Mouse (Mus musculus): ENCODE measurements at regions not wholly inside any gene's neighbourhood (a gene's known extent, or its start where the extent isn't known, plus 50 kb on each side); places are given as distances from the start of the nearest gene placed in this dataset.

DNA sequence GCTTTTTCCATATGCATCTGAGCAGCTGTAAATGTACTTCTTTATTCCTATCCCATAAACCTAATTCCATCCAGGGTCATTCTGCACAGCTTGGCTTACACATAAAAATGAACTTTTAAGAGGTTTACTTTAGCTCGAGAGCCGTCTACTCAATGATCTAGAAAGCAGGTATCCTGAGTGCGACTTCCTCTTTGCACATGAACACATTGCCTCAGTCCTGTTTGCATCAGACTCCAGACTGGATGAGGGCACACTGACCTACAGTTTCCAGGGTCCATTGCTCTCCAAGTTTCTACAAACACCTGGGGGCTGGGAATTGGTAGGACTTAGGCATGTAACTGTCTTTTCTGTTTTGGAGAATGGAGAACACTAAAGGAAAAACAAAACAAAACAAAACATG lies 2310.5 kb downstream of the 4930444P10Rik start:
- no peaks in the 10 kb centered on the region for H3K27me3 ChIP-seq (ENCODE audit: control insufficient read depth, insufficient read depth, low read length)
- TF ChIP-seq CTCF (IDR thresholded peaks at IDR 0.05) (no peak), EP300 (IDR thresholded peaks at IDR 0.05; ENCODE audit: insufficient read depth, low read depth, low read length) (no peak), POLR2A (IDR thresholded peaks at IDR 0.05; ENCODE audit: insufficient read depth, low read depth, low read length) (no peak)
- no peak overlapping the region for H3K9ac ChIP-seq (ENCODE audit: low read depth, low read length)
- intact Hi-C loops (cut with DNase I), result loop anchor here (10.0 kb wide), 1 partner anchor 792 kb away; no protein-coding TSS in a partner anchor
- DNase-seq, result no peak
- no peaks in the 10 kb centered on the region for H3K4me1 ChIP-seq (ENCODE audit: control insufficient read depth, insufficient read depth, low read length)
- H3K4me3 ChIP-seq, result no peak overlapping the region
- H3K79me2 ChIP-seq (replicated peaks; ENCODE audit: control insufficient read depth, insufficient read depth, low read length), result no peaks in the 10 kb centered on the region
- H3K36me3 ChIP-seq (ENCODE audit: control insufficient read depth, insufficient read depth, low read length), result no peaks in the 10 kb centered on the region
- H3K27ac ChIP-seq, result no peak overlapping the region
- 73% methylated on average over 3 of the region's 3 CpGs for WGBS

GRCm38 (mm10) chr1:13772106-13772505 lies 2321.0 kb downstream of the 4930444P10Rik start:
- WGBS, result 26% methylated on average over 2 of the region's 2 CpGs
- Histone ChIP-seq H3K27ac (no peak overlapping the region), H3K27me3 (ENCODE audit: control insufficient read depth, insufficient read depth, low read length) (no peaks in the 10 kb centered on the region), H3K36me3 (ENCODE audit: control insufficient read depth, insufficient read depth, low read length) (no peaks in the 10 kb centered on the region), H3K4me1 (ENCODE audit: control insufficient read depth, insufficient read depth, low read length) (no peaks in the 10 kb centered on the region), H3K4me3 (no peak overlapping the region), H3K9ac (ENCODE audit: low read depth, low read length) (no peak overlapping the region), H3K79me2 (replicated peaks; ENCODE audit: control insufficient read depth, insufficient read depth, low read length) (no peaks in the 10 kb centered on the region)
- intact Hi-C loops (cut with DNase I), result no loop called here
- no peak for DNase-seq
- TF ChIP-seq CTCF (IDR thresholded peaks at IDR 0.05) (no peak), EP300 (IDR thresholded peaks at IDR 0.05; ENCODE audit: insufficient read depth, low read depth, low read length) (no peak), POLR2A (IDR thresholded peaks at IDR 0.05; ENCODE audit: insufficient read depth, low read depth, low read length) (no peak)

GRCm38 (mm10) chr1:13771014-13771463 lies 2322.1 kb downstream of the 4930444P10Rik start:
- 23% methylated on average over 10 of the region's 10 CpGs for WGBS
- Histone ChIP-seq H3K79me2 (replicated peaks; ENCODE audit: control insufficient read depth, insufficient read depth, low read length) (no peaks in the 10 kb centered on the region), H3K4me1 (ENCODE audit: control insufficient read depth, insufficient read depth, low read length) (no peaks in the 10 kb centered on the region), H3K36me3 (ENCODE audit: control insufficient read depth, insufficient read depth, low read length) (no peaks in the 10 kb centered on the region), H3K4me3 (no peak overlapping the region), H3K9ac (ENCODE audit: low read depth, low read length) (no peak overlapping the region), H3K27me3 (ENCODE audit: control insufficient read depth, insufficient read depth, low read length) (no peaks in the 10 kb centered on the region), H3K27ac (no peak overlapping the region)
- TF ChIP-seq CTCF (IDR thresholded peaks at IDR 0.05) (no peak), POLR2A (IDR thresholded peaks at IDR 0.05; ENCODE audit: insufficient read depth, low read depth, low read length) (no peak), EP300 (IDR thresholded peaks at IDR 0.05; ENCODE audit: insufficient read depth, low read depth, low read length) (no peak)
- DNase-seq, result no peak
- intact Hi-C loops (cut with DNase I), result no loop called here

DNA sequence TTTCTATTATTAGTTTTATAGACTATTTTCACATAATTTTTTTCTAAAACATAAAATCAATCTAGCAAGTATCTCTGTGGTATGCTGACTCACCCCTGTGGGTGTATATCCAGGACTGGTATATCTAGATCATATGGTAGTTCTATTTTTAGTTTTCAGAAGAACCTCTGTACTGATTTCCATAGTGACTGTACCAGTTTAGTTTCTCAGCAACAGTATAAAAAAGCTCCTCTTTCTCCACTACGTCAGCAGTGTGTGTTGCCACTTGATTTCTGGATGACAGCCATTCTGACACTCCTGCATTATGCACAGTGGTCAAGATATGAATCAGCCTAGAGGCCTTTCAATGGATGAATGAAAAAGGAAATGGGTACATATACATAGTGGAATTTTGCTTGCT lies 2338.6 kb downstream of the A830018L16Rik start:
- intact Hi-C loops (cut with DNase I), result no loop called here
- 38% methylated on average over 1 of the region's 1 CpGs for WGBS
- TF ChIP-seq POLR2A (IDR thresholded peaks at IDR 0.05; ENCODE audit: insufficient read depth, low read depth, low read length) (no peak), EP300 (IDR thresholded peaks at IDR 0.05; ENCODE audit: insufficient read depth, low read depth, low read length) (no peak), CTCF (IDR thresholded peaks at IDR 0.05) (no peak)
- Histone ChIP-seq H3K27me3 (ENCODE audit: control insufficient read depth, insufficient read depth, low read length) (no peaks in the 10 kb centered on the region), H3K4me1 (ENCODE audit: control insufficient read depth, insufficient read depth, low read length) (no peaks in the 10 kb centered on the region), H3K9ac (ENCODE audit: low read depth, low read length) (no peak overlapping the region), H3K27ac (no peak overlapping the region), H3K4me3 (no peak overlapping the region), H3K79me2 (replicated peaks; ENCODE audit: control insufficient read depth, insufficient read depth, low read length) (no peaks in the 10 kb centered on the region), H3K36me3 (ENCODE audit: control insufficient read depth, insufficient read depth, low read length) (no peaks in the 10 kb centered on the region)
- no peak for DNase-seq

DNA sequence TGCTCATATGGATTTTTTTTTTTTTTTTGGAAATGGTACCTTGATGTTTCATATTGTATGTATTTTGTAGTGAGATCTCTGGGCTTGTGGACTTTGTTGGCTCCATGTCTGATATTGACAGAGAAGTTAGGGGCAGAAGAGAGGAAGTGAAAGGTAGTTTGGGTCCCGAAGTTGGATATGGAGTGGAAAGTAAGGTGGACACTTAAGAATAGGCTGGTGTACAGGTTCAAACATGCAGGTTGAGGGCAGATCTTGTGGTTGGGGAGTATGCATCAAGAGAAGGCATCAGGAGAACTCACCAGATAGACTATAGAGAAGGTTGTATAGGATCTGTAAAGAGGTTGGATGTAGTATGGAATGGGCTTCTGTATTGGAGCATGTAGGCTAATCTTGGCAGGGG lies 2337.5 kb downstream of the A830018L16Rik start:
- no peaks in the 10 kb centered on the region for H3K36me3 ChIP-seq (ENCODE audit: control insufficient read depth, insufficient read depth, low read length)
- 76% methylated on average over 1 of the region's 1 CpGs for WGBS
- no peak for DNase-seq
- no peak overlapping the region for H3K9ac ChIP-seq (ENCODE audit: low read depth, low read length)
- no peak overlapping the region for H3K4me3 ChIP-seq
- H3K4me1 ChIP-seq (ENCODE audit: control insufficient read depth, insufficient read depth, low read length), result no peaks in the 10 kb centered on the region
- no peak for TF ChIP-seq EP300 (IDR thresholded peaks at IDR 0.05; ENCODE audit: insufficient read depth, low read depth, low read length)
- TF ChIP-seq POLR2A (IDR thresholded peaks at IDR 0.05; ENCODE audit: insufficient read depth, low read depth, low read length), result no peak
- intact Hi-C loops (cut with DNase I), result no loop called here
- no peaks in the 10 kb centered on the region for H3K79me2 ChIP-seq (replicated peaks; ENCODE audit: control insufficient read depth, insufficient read depth, low read length)
- no peak overlapping the region for H3K27ac ChIP-seq
- no peaks in the 10 kb centered on the region for H3K27me3 ChIP-seq (ENCODE audit: control insufficient read depth, insufficient read depth, low read length)

Data from heart, adult 2 months (tissue).